Mouse (Mus musculus): Measurements from ENCODE around the gene Ints12. TPM values are rescaled to one million over a fixed set of nuclear protein-coding genes. Genes with fewer than 3 reads are reported as not detected.

Gene Ints12
- 23.0 and 25.3 TPM in 2 replicates for polyA plus RNA-seq (2014; fragmentation: Nextera tagmentation; extraction: Ambion mirVana)

DNA sequence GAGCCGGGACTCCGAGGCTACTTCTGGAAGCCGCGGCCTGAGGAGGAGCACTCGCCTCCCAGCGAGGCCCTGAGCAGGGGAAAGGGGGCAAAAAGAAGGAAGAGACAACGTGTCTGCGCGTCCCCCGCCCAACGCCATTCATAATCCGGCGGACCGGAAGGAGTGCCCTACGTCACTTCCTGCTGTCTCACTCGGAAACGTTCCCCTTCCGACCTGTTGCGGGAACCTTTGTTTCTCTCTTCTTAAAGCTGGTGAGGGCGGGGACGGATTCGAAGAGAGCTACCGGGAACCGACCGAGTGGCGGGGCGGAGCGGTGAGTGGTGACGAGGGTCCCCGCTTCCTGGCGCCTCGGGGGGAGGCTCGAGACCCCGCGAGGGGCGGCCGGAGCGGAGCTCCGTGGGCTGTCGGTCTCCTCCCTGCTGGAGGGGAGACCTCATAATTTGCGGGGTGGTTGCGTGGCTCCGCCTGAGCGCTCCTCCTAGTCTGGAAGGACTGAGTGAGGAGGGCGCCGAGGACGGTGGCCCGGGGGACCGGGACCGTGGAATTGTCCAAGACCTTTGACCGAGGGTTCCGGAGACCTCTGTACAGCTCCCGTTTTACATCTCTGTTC lies at the start of gene Ints12, which contains the start of gene Gstcd:
Gene Ints12 (plus strand): TSS at position 177 of the 610 bp plus-strand sequence.
Gene Gstcd (minus strand): TSS at position 370 of the 610 bp plus-strand sequence.
- H3K36me3 ChIP-seq (ENCODE audit: control insufficient read depth, insufficient read depth, low read length), result no peaks in the 10 kb centered on the region
- H3K4me3 ChIP-seq (ENCODE audit: low read depth, low read length), result peak within 1 kb of the TSS; percentile 89
- peak within 1 kb of the TSS; percentile 97 for H3K27ac ChIP-seq (replicated peaks; ENCODE audit: low read depth, low read length)
- under 1% methylated on average over 47 of the region's 53 CpGs for WGBS
- no peaks in the 10 kb centered on the region for H3K9me3 ChIP-seq (ENCODE audit: control insufficient read depth, low read length)
- no peaks in the 10 kb centered on the region for H3K27me3 ChIP-seq (ENCODE audit: control insufficient read depth, insufficient read depth, low read length)
- ATAC-seq (ENCODE audit: insufficient number of reproducible peaks, low FRiP score, low TSS enrichment, low read depth), result peak; percentile 97
- H3K9ac ChIP-seq (ENCODE audit: low read length), result peak within 1 kb of the TSS; percentile 99
- peak; percentile 95 for DNase-seq (ENCODE audit: low spot score)
- no peaks in the 10 kb centered on the region for H3K4me1 ChIP-seq (ENCODE audit: control insufficient read depth, insufficient read depth, low read length)
- H3K4me2 ChIP-seq (ENCODE audit: low read depth, severe bottlenecking), result peak within 1 kb of the TSS; percentile 65

DNA sequence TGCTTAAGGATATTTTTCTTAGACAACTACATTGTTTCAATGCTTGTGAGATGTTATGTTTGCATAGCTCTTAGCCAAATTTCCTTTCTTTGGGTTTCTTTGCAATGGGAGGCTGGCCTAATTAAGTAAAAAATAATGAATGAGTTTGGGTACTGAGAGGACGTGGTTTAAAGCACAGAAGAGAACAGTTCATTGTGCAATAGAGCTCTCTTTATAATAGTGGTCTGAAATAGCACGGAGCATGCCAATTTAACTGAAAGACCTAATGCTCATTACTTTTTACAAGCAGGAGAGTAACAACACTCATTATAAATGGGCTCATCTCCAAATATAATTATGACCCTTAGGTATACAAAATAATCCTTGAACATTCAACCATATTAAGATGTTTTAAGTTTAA lies 39.6 kb upstream of the Ints12 start:
- no peak overlapping the region for H3K9ac ChIP-seq (ENCODE audit: low read length)
- no peaks in the 10 kb centered on the region for H3K4me1 ChIP-seq (ENCODE audit: control insufficient read depth, insufficient read depth, low read length)
- no peak overlapping the region for H3K4me2 ChIP-seq (ENCODE audit: low read depth, severe bottlenecking)
- no peak overlapping the region for H3K27ac ChIP-seq (replicated peaks; ENCODE audit: low read depth, low read length)
- no peak for ATAC-seq (ENCODE audit: insufficient number of reproducible peaks, low FRiP score, low TSS enrichment, low read depth)
- H3K27me3 ChIP-seq (ENCODE audit: control insufficient read depth, insufficient read depth, low read length), result no peaks in the 10 kb centered on the region
- no peaks in the 10 kb centered on the region for H3K9me3 ChIP-seq (ENCODE audit: control insufficient read depth, low read length)
- H3K4me3 ChIP-seq (ENCODE audit: low read depth, low read length), result no peak overlapping the region
- WGBS, result 70% methylated on average over 2 of the region's 2 CpGs
- H3K36me3 ChIP-seq (ENCODE audit: control insufficient read depth, insufficient read depth, low read length), result no peaks in the 10 kb centered on the region; the same call in 1 of the 2 replicates
- no peak for DNase-seq (ENCODE audit: low spot score)

DNA sequence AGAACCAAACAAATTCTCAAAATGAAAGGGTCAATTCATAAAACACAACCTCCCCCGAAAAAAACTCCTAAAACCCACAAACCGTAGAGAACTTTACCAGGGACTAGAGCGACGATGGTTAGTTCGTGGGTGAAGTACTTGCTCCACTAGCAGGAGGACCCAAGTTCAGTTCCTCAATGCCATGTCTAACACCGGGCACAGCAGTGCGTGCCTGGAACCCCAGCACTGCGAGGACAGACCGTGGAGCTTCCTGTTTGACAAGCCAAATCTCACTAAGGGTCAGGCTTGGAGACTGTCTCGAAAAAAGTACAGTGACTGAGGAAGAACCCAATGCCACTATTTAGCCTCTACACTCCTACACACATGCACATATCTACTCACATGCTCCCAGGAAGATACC lies 16.1 kb upstream of the Ints12 start:
- no peak overlapping the region for H3K27ac ChIP-seq (replicated peaks; ENCODE audit: low read depth, low read length)
- no peak overlapping the region for H3K4me2 ChIP-seq (ENCODE audit: low read depth, severe bottlenecking)
- ATAC-seq (ENCODE audit: insufficient number of reproducible peaks, low FRiP score, low TSS enrichment, low read depth) (no peak), DNase-seq (ENCODE audit: low spot score) (no peak)
- H3K36me3 ChIP-seq (ENCODE audit: control insufficient read depth, insufficient read depth, low read length), result peaks cover 4% of the 10 kb centered on the region; the same call in 1 of the 2 replicates
- no peaks in the 10 kb centered on the region for H3K4me1 ChIP-seq (ENCODE audit: control insufficient read depth, insufficient read depth, low read length)
- no peaks in the 10 kb centered on the region for H3K9me3 ChIP-seq (ENCODE audit: control insufficient read depth, low read length)
- no peak overlapping the region for H3K4me3 ChIP-seq (ENCODE audit: low read depth, low read length)
- no peaks in the 10 kb centered on the region for H3K27me3 ChIP-seq (ENCODE audit: control insufficient read depth, insufficient read depth, low read length)
- 92% methylated on average over 10 of the region's 10 CpGs for WGBS
- no peak overlapping the region for H3K9ac ChIP-seq (ENCODE audit: low read length)

DNA sequence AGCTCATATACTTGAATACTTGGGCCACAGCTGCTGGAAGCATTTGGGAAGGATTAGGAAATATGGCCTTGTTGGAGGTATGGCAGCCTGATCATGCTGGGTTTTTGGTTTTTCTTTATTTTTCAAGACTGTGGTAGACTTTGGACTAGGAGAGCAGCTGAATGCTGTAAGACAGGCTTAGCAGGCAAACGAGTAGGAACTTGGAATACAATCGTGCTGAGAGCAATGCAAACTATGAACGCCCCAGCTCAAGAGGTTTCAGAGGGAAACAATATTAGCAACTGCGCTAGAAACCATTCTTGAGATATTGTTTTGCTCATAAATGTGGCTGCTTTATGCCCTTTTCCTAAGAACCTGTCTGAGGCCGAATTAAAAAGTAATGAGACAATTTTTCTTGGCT lies 8.9 kb upstream of the Ints12 start:
- Histone ChIP-seq H3K27me3 (ENCODE audit: control insufficient read depth, insufficient read depth, low read length) (no peaks in the 10 kb centered on the region), H3K4me3 (ENCODE audit: low read depth, low read length) (no peak overlapping the region), H3K4me1 (ENCODE audit: control insufficient read depth, insufficient read depth, low read length) (no peaks in the 10 kb centered on the region), H3K4me2 (ENCODE audit: low read depth, severe bottlenecking) (no peak overlapping the region), H3K9ac (ENCODE audit: low read length) (no peak overlapping the region), H3K9me3 (ENCODE audit: control insufficient read depth, low read length) (no peaks in the 10 kb centered on the region), H3K36me3 (ENCODE audit: control insufficient read depth, insufficient read depth, low read length) (peaks cover 13% of the 10 kb centered on the region), H3K27ac (replicated peaks; ENCODE audit: low read depth, low read length) (no peak overlapping the region)
- no peak for ATAC-seq (ENCODE audit: insufficient number of reproducible peaks, low FRiP score, low TSS enrichment, low read depth)
- no peak for DNase-seq (ENCODE audit: low spot score)
- 91% methylated on average over 5 of the region's 5 CpGs for WGBS

DNA sequence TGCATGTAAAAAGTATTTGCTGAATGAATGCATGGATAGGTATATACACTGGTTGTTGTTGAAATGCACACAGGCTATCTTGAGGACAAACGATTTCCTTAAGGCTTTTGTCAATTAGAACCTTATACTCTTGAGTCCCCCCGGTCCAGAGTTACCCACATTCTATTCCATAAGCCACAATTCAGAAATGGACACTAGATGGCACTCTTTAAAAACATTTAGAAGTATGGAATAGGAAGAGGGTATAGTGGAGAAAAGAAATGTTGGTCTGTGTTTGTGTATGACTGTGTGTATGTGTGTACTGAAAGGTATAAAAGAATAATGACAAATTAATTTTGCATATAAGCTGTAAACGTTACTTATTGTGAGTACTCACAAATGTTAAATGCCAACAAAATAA lies 5.8 kb upstream of the Ints12 start:
- H3K9ac ChIP-seq (ENCODE audit: low read length), result no peak overlapping the region
- H3K4me1 ChIP-seq (ENCODE audit: control insufficient read depth, insufficient read depth, low read length), result no peaks in the 10 kb centered on the region
- no peak overlapping the region for H3K4me3 ChIP-seq (ENCODE audit: low read depth, low read length)
- 70% methylated on average over 3 of the region's 3 CpGs for WGBS
- 0 out of 2 replicates have a peak, but pooled peaks have one; percentile 19 for ATAC-seq (ENCODE audit: insufficient number of reproducible peaks, low FRiP score, low TSS enrichment, low read depth)
- H3K27me3 ChIP-seq (ENCODE audit: control insufficient read depth, insufficient read depth, low read length), result no peaks in the 10 kb centered on the region
- H3K36me3 ChIP-seq (ENCODE audit: control insufficient read depth, insufficient read depth, low read length), result peaks cover 11% of the 10 kb centered on the region
- H3K4me2 ChIP-seq (ENCODE audit: low read depth, severe bottlenecking), result no peak overlapping the region
- no peak overlapping the region for H3K27ac ChIP-seq (replicated peaks; ENCODE audit: low read depth, low read length)
- no peaks in the 10 kb centered on the region for H3K9me3 ChIP-seq (ENCODE audit: control insufficient read depth, low read length)
- DNase-seq (ENCODE audit: low spot score), result no peak

DNA sequence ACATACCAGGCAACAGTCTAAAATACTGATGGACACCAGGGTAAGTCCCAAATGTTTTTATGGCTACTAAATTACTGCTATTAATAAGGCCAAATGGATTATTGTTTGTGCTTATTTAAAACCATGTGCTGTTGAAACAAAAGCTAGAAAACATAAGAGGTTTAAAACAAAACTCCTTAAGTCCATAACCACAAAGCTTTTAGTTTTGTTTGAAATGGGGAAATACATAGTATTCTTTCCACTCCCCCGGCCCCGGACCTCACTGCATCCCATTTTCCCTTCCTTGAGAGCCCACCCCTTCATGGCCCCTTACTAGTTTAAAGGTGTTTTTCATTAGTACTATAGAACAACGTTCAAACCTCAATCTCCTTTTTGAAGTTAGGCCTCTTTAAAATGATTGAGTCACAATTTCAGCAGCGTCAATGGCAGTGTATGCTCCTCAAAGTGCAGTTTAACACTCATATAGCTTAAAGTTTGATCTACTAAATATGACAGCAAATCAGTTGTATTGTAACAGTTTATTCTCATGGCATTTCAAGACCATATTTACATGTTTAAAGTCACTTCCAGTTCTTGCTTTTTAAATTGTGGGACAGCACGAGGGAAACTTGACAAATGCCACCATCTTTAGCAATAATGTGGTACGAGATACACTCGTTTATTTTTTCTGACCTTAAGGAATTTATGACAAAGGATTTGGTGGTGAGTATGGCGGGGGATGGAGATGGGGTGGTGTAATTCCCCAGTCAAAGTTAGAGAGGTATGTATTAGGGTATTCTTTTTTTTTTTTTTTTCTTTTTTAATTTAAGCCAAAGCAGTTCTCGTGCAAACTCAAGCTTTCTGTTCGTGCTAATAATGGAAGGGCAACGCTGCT lies 1.2 kb upstream of the Ints12 start:
- Histone ChIP-seq H3K27ac (replicated peaks; ENCODE audit: low read depth, low read length) (peak overlapping the region; percentile 97), H3K4me1 (ENCODE audit: control insufficient read depth, insufficient read depth, low read length) (no peaks in the 10 kb centered on the region), H3K9me3 (ENCODE audit: control insufficient read depth, low read length) (no peaks in the 10 kb centered on the region), H3K27me3 (ENCODE audit: control insufficient read depth, insufficient read depth, low read length) (no peaks in the 10 kb centered on the region), H3K36me3 (ENCODE audit: control insufficient read depth, insufficient read depth, low read length) (no peaks in the 10 kb centered on the region), H3K4me2 (ENCODE audit: low read depth, severe bottlenecking) (peak overlapping the region; percentile 61), H3K4me3 (ENCODE audit: low read depth, low read length) (peak overlapping the region; percentile 89), H3K9ac (ENCODE audit: low read length) (peak overlapping the region; percentile 99)
- DNase-seq (ENCODE audit: low spot score) (peak; percentile 27), ATAC-seq (ENCODE audit: insufficient number of reproducible peaks, low FRiP score, low TSS enrichment, low read depth) (no peak)
- WGBS, result 6% methylated on average over 11 of the region's 11 CpGs

DNA sequence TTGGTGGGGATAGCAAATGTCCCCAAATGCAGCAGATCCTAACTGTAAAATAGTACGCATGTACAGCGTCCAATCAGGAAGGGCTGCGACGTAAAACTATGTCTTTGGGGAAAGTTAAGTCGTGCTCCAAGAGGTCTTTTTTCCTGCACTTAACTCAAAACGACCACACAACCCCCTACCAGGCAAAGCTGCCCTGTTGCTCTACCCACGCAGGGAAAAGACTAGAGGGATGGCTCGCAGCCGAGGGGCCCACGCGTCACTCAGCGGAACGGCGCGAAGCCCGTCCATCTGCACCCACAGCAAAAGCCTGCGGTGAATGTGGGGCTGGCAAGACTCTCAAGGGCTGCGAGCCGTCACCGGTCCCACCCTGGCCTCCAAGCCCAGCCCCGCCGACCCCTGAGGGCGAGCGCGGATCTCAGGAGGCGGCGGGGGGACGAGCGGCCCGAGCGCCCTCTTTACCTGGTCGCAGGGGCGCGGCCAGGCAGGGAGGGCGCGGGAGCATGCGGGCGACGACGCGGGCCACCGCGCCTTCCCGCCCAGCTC lies 448 bp upstream of the Ints12 start:
- Histone ChIP-seq H3K27me3 (ENCODE audit: control insufficient read depth, insufficient read depth, low read length) (no peaks in the 10 kb centered on the region), H3K4me3 (ENCODE audit: low read depth, low read length) (peak overlapping the region; percentile 89), H3K4me1 (ENCODE audit: control insufficient read depth, insufficient read depth, low read length) (no peaks in the 10 kb centered on the region), H3K9ac (ENCODE audit: low read length) (peak overlapping the region; percentile 99), H3K9me3 (ENCODE audit: control insufficient read depth, low read length) (no peaks in the 10 kb centered on the region), H3K27ac (replicated peaks; ENCODE audit: low read depth, low read length) (peak overlapping the region; percentile 97), H3K4me2 (ENCODE audit: low read depth, severe bottlenecking) (peak overlapping the region; percentile 61), H3K36me3 (ENCODE audit: control insufficient read depth, insufficient read depth, low read length) (no peaks in the 10 kb centered on the region)
- no peak for DNase-seq (ENCODE audit: low spot score)
- WGBS, result under 1% methylated on average over 42 of the region's 44 CpGs
- peak; percentile 81 for ATAC-seq (ENCODE audit: insufficient number of reproducible peaks, low FRiP score, low TSS enrichment, low read depth)

DNA sequence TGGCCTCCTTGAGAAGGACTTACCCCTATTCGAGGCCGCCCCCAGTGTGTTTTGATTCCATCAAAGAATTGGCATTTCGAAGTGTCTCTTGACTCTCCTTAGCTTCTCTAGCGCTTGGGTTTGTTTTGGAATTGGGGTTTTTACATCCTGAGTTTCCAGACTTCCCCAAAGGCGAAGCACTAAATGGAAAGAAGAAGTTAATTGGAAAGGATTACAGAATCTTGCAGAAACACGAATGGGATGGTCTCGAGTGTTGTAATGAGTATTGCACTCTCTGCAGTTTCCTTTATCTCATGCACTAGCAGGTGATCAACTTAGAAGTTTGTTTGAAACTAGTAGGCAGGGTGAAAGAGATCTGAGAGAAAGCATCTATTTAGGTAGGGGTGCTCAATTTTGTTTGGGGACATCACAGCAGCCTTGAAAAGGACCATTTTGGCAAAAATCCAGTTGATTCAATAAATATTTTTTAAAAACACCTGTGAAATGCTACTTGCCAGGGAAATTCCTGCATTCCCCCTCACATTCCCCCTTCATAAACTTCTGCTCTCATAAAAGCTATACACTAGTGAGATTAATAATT lies 724 bp downstream of the Ints12 start:
- Histone ChIP-seq H3K9ac (ENCODE audit: low read length) (peak overlapping the region; percentile 99), H3K9me3 (ENCODE audit: control insufficient read depth, low read length) (no peaks in the 10 kb centered on the region), H3K27ac (replicated peaks; ENCODE audit: low read depth, low read length) (peak overlapping the region; percentile 97), H3K27me3 (ENCODE audit: control insufficient read depth, insufficient read depth, low read length) (no peaks in the 10 kb centered on the region), H3K4me3 (ENCODE audit: low read depth, low read length) (peak overlapping the region; percentile 89), H3K36me3 (ENCODE audit: control insufficient read depth, insufficient read depth, low read length) (no peaks in the 10 kb centered on the region), H3K4me2 (ENCODE audit: low read depth, severe bottlenecking) (peak overlapping the region; percentile 65), H3K4me1 (ENCODE audit: control insufficient read depth, insufficient read depth, low read length) (no peaks in the 10 kb centered on the region)
- DNase-seq (ENCODE audit: low spot score) (no peak), ATAC-seq (ENCODE audit: insufficient number of reproducible peaks, low FRiP score, low TSS enrichment, low read depth) (no peak)
- under 1% methylated on average over 7 of the region's 7 CpGs for WGBS

All from limb, embryonic 11.5 days (tissue).